Mouse (Mus musculus) erythroblast, embryonic 14.5 days (primary cell): ENCODE measurements around the gene Fgfr2. TPM values are rescaled to one million over a fixed set of nuclear protein-coding genes. Genes with fewer than 3 reads are reported as not detected.

Experiments
- H3K27me3 ChIP-seq: 2 replicates; pipeline ENCODE4 v1.6.1; 2012; ENCODE audit warnings: inconsistent platforms; ENCODE audit not compliant: control insufficient read depth
- H3K36me3 ChIP-seq: 2 replicates; pipeline ENCODE4 v1.6.1; 2012; ENCODE audit warnings: mild to moderate bottlenecking, inconsistent platforms; ENCODE audit not compliant: control insufficient read depth
- H3K4me1 ChIP-seq: 2 replicates; pipeline ENCODE4 v1.6.1; 2012; ENCODE audit warnings: inconsistent platforms; ENCODE audit not compliant: control insufficient read depth
- H3K4me3 ChIP-seq: replicated peaks from 2 replicates; pipeline ENCODE3; 2012; ENCODE audit warnings: moderate library complexity, mild to moderate bottlenecking, inconsistent platforms
- H3K9me3 ChIP-seq: 2 replicates; pipeline ENCODE4 v1.6.1; 2012; ENCODE audit warnings: low read length, inconsistent platforms, mixed read lengths; ENCODE audit not compliant: control insufficient read depth
- GATA1 ChIP-seq: IDR thresholded peaks from 2 replicates; pipeline ENCODE4 v1.6.1; 2012; ENCODE audit warnings: low read length, inconsistent platforms, mixed read lengths
- TAL1 ChIP-seq: IDR thresholded peaks from 3 replicates; pipeline ENCODE4 v1.6.1; 2012; ENCODE audit warnings: low read length, inconsistent platforms, mixed read lengths
- polyA plus RNA-seq: library from polyadenylated mRNA; stranded (reverse); fragments of >175 nt; gene quantifications from 2 replicates; pipeline ENCODE4 v1.2.3, GENCODE M21; 2012

Gene Fgfr2
- polyA plus RNA-seq, 1 experiment, result not detected

GRCm38 (mm10) chr7:133058496-133059149, 64.5 kb downstream of the Fgfr2 start:
- Histone ChIP-seq H3K4me1 (no peaks in the 10 kb centered on the region), H3K36me3 (no peaks in the 10 kb centered on the region), H3K4me3 (no peak overlapping the region), H3K9me3 (no peaks in the 10 kb centered on the region), H3K27me3 (no peaks in the 10 kb centered on the region)
- TF ChIP-seq GATA1 (no peak), TAL1 (no peak)

GRCm38 (mm10) chr7:133056924-133057323, 66.2 kb downstream of the Fgfr2 start:
- Histone ChIP-seq H3K9me3 (no peaks in the 10 kb centered on the region), H3K36me3 (no peaks in the 10 kb centered on the region), H3K4me1 (no peaks in the 10 kb centered on the region), H3K27me3 (no peaks in the 10 kb centered on the region), H3K4me3 (no peak overlapping the region)
- no peak for TF ChIP-seq TAL1
- TF ChIP-seq GATA1, result no peak

GRCm38 (mm10) chr7:133054486-133054885, 68.7 kb downstream of the Fgfr2 start:
- Histone ChIP-seq H3K36me3 (no peaks in the 10 kb centered on the region), H3K4me1 (no peaks in the 10 kb centered on the region), H3K9me3 (no peaks in the 10 kb centered on the region), H3K4me3 (no peak overlapping the region), H3K27me3 (no peaks in the 10 kb centered on the region)
- TF ChIP-seq TAL1 (no peak), GATA1 (no peak)

- no peaks in the 10 kb centered on the region for H3K27me3 ChIP-seq
- H3K4me3 ChIP-seq, result no peak overlapping the region
- H3K4me1 ChIP-seq, result no peaks in the 10 kb centered on the region
- TF ChIP-seq GATA1, result no peak
- TF ChIP-seq TAL1, result no peak
- no peaks in the 10 kb centered on the region for H3K36me3 ChIP-seq
- no peaks in the 10 kb centered on the region for H3K9me3 ChIP-seq
Observed at GRCm38 (mm10) chr7:133053757-133054156, 69.4 kb downstream of the Fgfr2 start.

- TF ChIP-seq TAL1 (no peak), GATA1 (no peak)
- no peaks in the 10 kb centered on the region for H3K9me3 ChIP-seq
- H3K36me3 ChIP-seq, result no peaks in the 10 kb centered on the region
- H3K4me1 ChIP-seq, result no peaks in the 10 kb centered on the region
- H3K4me3 ChIP-seq, result no peak overlapping the region
- H3K27me3 ChIP-seq, result no peaks in the 10 kb centered on the region
Observed at GRCm38 (mm10) chr7:133052819-133053218, 70.3 kb downstream of the Fgfr2 start.

- peaks cover 4% of the 10 kb centered on the region for H3K4me1 ChIP-seq
- no peaks in the 10 kb centered on the region for H3K36me3 ChIP-seq
- TF ChIP-seq TAL1 (no peak), GATA1 (no peak)
Observed at GRCm38 (mm10) chr7:133050681-133051080, 72.5 kb downstream of the Fgfr2 start.

GRCm38 (mm10) chr7:133048085-133048630, 75.0 kb downstream of the Fgfr2 start:
- Histone ChIP-seq H3K36me3 (no peaks in the 10 kb centered on the region; the same call in 1 of the 2 replicates), H3K9me3 (no peaks in the 10 kb centered on the region), H3K27me3 (no peaks in the 10 kb centered on the region), H3K4me3 (no peak overlapping the region), H3K4me1 (peaks cover 4% of the 10 kb centered on the region)
- TF ChIP-seq GATA1 (no peak), TAL1 (no peak)

More at GRCm38 (mm10) chr7:133050681-133051080, 72.5 kb downstream of the Fgfr2 start:
- Histone ChIP-seq H3K9me3 (no peaks in the 10 kb centered on the region), H3K4me3 (no peak overlapping the region), H3K27me3 (no peaks in the 10 kb centered on the region)

GRCm38 (mm10) chr7:133047287-133047686, 75.9 kb downstream of the Fgfr2 start:
- TF ChIP-seq TAL1 (no peak), GATA1 (no peak)
- no peaks in the 10 kb centered on the region for H3K27me3 ChIP-seq
- H3K36me3 ChIP-seq, result no peaks in the 10 kb centered on the region; the same call in 1 of the 2 replicates
- H3K4me1 ChIP-seq, result peaks cover 4% of the 10 kb centered on the region
- no peak overlapping the region for H3K4me3 ChIP-seq
- no peaks in the 10 kb centered on the region for H3K9me3 ChIP-seq

- Histone ChIP-seq H3K4me1 (peaks cover 7% of the 10 kb centered on the region), H3K27me3 (no peaks in the 10 kb centered on the region), H3K36me3 (no peaks in the 10 kb centered on the region; the same call in 1 of the 2 replicates), H3K9me3 (no peaks in the 10 kb centered on the region), H3K4me3 (no peak overlapping the region)
- TF ChIP-seq TAL1, result no peak
- TF ChIP-seq GATA1, result no peak
Observed at GRCm38 (mm10) chr7:133044721-133045120, 78.4 kb downstream of the Fgfr2 start.
